Mouse (Mus musculus): ENCODE data around the gene Dab1.

Dab1 gene

DNA sequence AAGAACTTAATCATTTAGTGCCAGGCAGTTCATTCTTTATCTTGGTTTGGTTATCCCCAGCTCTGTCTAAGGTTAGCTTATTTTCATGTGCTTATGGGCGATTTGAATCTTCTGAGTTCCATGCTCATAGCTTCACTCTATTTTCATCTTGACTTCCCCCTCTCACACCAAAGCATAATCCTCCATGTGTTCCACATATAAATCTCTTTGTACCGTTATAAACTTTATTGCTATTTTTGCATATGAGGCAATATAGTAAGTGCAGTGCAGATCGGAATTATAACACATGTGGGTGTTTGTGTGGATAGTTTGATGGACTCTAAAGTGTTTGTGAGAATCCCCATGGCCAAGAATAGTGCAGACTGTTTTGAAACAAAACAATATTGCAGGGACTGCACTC lies 919.3 kb downstream of the Dab1 start:
- no peak for DNase-seq

DNA sequence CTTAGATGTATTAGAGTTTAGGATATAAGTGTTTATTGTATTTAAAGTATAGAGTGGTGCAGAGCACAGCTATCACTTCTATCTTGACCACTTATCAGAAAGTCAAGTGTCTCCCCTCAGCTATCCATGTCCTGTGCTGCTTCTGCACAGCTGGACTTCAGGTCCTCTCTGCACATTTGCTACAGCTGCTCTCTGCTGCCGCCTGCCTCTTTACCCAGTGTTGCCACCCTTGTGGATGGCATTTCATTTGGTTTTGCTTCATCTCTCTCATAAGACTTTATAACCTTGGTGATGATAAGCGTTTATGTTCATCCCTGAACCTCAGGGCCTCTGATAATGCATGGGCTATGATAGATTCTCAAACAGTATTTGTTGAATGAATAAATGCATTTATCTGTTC lies 919.9 kb downstream of the Dab1 start:
- DNase-seq, result no peak

DNA sequence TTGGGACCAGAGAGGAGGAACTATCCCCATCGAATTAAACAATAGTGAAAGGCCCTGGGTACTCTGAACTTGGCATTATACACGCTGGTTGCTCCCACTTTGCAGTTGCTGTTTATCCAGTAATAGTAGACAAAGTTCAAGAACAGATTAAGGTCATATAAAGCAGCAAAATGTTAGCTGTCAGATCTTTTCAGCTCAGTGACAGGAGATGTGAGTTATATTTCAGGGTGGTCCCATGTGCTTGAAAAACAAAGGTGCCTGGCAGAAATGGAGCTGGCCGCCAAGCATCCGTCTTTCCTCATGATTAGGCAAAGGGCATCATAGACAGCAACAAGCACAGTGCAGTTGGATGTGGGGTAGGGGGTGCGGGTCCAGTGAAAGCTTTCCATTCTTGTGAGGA lies 927.9 kb downstream of the Dab1 start:
- DNase-seq, result no peak

DNA sequence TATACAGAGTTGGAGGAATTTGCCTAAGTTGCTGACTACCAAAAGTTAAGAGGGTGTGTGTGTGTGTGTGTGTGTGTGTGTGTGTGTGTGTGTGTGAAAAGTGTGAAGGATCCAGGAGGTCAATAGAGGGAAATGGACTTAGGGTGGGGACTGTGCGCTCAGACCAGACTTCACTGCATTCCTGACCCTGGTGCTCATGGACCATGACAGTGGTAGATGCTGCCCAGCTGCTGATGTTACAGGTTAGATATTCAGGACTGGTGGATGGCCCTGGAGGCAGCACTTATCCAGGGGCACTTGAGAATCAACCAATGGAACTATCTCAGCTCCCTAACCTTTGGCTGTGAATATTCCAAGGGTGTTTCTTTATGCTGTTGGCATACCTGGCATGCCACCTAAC lies 929.1 kb downstream of the Dab1 start:
- no peak for DNase-seq

DNA sequence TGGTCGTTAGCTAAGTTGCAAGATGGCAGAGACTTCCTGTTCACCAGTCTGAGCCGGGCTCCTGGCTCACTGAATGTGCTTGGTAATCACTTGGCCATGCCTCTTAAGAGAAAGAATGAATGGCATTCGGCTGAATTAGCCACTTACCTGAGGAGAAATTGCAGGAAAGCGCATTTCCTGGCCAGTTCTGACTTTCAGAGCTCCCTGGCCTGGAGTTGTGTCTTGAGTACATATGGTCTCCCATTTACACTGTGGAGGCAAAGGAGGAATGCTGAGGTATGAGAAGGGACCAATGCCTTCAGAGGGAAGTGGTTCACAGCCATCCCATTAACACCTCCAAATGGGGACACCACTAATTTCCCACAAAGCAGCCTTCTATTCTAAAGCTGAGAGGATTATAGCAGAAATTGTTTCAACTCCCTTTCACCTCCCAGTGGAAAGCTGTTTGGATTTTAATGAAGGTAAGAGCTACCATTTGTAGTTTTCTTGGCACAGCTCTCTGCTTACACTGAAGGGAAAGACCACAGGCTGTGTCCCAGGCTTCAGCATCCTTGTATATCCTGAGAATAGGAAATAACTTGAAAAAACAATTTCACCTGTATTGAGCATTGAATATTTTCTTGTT lies 931.5 kb downstream of the Dab1 start:
- peak; percentile 8 for DNase-seq

DNA sequence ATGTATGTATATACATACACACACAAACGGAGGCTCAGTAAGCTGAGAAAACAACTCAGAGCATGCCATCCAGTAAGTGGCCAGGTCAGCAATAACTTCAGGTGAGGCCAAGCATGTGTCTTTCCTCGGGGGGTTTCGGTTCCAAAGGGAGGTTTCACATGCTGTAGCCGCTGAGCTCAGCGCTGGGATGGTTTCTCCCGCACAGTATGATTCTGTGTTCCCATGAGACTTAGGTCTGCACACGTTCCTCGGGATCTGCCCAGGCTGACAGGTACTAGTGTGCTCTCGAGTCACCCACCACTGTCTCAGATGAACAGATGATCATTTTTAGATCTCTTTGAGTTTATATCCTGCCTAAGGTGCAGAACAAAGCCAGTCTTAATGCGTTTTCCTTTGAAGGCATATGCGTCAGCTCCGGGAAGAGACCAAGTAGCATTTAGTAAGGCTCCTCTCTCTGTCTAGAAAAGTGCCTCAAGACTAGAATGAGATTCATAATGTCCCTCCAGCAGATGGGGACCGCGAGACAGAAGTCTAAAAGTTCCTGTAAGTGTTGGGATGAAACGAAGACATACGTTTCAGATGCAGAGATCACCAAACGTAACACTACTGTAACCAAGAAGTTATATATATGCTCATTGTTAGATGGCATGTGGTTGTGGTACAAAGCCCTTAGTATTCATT lies 932.4 kb downstream of the Dab1 start:
- DNase-seq, result no peak

DNA sequence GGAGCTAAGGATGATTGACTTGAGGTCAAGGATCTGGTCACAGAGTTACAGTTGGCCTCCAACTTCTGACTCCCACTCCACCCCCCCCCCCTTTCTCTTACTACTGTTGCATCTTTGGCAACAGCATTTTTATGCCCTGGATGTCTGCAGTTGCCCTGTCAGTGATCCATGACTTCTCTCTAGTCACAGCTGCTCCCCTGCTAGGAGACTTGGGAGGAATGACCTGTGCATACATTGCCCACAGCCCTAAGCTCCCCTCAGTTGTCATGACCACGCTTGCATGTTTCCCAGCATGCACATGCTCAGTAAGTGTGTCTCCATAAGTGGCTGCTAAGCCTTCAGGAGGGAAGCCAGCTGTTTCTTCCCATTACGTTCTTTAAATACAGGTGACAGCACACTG lies 936.2 kb downstream of the Dab1 start:
- DNase-seq, result peak; percentile 27

DNA sequence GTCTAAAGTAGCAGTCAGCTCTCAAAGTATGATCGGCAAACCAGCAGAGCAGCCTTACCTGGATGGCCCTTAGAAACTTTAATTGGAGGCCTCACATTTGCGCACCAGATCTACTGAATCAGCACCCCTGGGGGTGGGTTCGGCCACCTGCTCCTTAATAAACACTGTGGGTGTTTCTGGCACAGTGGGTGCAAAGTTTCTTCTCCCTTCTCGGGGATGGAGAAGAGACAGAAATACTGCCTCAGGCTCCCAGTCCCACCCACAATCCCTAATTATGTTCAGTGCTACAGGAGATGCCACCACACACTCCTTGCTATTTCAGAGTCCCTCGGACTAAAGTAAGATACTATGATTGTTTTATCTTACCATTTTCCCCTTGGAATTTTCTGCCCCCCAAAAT lies 944.4 kb downstream of the Dab1 start:
- no peak for DNase-seq

DNA sequence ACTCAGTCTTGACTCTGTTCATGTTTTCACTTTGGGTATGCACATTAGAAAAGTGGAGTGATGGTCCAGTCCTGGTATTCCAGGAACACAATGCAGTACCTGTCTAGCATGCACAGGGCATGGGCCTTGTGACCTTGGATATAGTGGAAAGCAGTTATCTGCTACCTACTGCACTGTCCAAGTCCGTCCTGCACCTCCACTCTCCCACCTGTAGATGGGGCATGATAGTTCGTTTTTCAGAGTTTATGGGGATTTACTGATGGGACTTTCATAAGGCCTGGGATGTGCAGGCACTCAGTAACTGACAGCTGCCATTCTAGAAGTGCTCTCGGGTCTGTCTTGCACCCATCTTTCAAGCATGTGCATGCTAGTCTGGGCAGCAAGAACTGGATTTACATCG lies 951.4 kb downstream of the Dab1 start:
- DNase-seq, result no peak

DNA sequence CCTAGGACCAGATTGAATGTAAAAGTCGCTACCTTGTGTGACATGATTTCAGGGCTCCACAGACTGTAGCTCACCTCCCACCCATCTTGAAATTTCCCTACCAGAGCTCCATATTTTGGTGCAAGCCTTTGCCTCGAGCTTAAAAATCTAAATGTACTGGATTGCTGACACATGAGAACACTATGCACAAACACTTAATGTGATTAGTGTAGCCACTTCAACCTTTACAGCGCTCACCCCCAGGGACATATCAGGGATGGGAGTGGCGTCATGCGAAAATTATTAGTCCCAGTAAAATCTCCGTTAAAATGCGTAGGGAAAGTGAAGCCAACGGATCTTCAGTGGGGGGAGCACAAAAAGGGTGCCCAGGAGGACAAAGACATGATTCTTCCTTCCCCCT lies 953.3 kb downstream of the Dab1 start:
- no peak for DNase-seq

DNA sequence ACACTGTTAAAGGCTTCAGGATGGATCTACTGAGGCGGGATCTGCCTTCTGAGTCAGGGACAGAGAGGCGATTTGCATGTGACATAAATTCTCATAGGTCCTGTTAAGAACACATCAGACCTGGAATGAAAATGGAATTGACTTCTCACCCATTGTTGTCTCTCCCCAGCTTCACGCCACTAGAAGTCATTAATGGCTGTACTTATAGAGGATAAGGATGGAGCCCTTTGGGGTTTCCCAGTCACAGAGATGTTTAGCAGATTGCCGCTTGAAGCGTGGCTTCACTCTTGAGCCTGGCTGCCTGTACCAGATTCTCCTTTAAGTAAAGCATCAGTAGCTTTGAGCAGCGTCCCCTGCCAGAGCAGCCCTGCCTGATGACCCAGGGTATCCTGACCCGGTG lies 954.3 kb downstream of the Dab1 start:
- DNase-seq, result no peak

DNA sequence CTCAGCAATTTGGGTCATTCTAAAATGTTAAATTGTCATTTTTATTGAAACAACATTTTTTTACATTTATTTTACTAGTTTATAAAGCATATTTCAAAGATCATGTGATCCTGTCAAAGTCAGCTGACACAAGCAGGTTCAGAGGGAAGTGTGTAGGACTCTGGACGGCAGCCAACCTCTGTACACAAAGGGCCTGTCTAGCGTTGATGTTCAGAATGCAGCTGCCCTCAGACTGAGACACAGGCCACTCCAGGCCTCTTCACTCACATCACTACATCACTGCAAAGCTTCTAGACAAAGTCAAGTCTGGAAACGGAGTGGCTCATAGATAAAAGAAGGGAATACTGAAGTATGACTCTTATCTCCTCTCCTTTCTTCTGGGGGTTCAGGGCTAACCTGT lies 959.2 kb downstream of the Dab1 start:
- DNase-seq, result peak; percentile 43

DNA sequence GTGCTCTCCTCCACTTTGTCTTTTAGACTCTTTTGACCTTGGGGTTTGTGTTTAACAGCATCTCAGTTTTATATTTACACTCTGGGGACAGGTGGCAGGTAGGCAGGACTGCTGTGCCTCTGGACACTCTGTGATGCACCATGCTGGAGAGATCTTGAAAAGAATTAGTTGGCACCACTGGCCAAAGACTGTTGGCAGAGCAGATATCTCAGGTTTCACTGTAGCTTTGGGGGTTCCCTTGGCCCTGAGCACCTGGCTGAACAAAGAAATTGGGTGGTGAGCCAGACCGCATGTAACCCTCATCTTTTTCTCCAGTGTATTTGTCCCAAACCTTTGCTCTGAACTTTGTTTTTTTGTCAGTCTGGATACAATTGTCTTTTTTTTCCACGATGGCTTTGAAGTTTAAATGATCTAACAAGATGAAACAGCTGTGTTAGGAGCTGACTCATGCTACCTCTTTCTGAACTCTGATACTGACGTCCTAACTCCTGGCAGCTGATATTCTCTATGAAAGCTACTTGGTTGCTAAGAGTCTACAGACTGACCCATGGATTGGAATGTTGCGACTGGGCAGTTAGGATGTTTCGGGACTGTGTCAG lies 960.9 kb downstream of the Dab1 start:
- no peak for DNase-seq

DNA sequence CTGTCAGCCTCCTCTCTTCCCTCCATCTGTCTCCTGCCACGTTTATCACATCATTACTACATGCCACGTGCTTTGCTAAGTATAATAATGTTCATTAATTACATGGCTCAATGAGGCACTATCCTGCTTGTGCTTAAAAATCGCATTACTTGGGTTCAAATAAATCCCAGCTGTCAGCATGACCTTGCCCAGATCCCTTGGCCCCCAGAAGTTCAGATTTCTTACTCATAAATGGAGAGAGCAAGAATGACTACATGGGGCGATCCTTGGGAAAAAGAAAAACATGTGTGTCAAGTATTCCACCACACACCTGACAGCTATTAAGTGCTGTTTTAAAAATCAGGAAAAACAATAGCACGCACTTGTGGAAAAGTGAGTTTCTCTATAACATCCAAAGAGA lies 963.6 kb downstream of the Dab1 start:
- no peak for DNase-seq

DNA sequence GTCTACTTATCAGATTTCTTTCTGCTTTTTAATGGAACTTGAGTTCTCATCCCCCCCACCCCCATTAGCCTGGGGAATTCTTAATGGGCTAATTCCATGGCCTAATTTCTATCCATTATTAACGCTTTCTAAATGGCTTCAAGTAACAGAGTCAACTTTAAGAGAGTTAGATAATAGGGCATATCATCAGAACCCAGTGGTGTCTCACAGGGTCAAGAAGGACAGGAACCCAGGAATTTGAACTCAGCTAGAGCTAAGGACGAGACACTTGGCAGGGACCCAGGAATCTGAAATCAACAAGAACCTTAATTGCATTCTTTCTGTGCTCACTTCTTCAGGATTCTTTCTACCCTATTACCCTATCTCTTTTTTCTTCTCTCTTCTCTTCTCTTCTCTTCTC lies 968.7 kb downstream of the Dab1 start:
- peak; percentile 4 for DNase-seq

DNA sequence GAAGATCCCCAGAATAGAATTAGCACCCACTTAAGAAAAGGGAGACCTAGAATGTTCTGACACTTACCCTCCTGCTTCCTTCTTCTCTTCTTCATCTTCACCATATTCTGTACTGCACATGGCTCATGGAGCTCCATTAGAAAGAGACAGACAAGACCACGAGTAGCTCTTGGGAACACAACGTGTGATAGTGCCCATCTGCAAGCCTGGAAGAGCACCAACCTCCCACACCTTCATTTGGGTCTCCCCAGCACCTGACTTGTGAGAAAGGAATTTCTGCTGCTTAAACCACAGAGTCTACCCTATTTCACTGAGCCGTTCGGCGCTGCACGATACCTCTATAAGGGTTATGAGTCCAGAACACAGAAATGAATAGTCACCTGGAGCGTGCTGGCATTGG lies 977.8 kb downstream of the Dab1 start:
- no peak for DNase-seq

DNA sequence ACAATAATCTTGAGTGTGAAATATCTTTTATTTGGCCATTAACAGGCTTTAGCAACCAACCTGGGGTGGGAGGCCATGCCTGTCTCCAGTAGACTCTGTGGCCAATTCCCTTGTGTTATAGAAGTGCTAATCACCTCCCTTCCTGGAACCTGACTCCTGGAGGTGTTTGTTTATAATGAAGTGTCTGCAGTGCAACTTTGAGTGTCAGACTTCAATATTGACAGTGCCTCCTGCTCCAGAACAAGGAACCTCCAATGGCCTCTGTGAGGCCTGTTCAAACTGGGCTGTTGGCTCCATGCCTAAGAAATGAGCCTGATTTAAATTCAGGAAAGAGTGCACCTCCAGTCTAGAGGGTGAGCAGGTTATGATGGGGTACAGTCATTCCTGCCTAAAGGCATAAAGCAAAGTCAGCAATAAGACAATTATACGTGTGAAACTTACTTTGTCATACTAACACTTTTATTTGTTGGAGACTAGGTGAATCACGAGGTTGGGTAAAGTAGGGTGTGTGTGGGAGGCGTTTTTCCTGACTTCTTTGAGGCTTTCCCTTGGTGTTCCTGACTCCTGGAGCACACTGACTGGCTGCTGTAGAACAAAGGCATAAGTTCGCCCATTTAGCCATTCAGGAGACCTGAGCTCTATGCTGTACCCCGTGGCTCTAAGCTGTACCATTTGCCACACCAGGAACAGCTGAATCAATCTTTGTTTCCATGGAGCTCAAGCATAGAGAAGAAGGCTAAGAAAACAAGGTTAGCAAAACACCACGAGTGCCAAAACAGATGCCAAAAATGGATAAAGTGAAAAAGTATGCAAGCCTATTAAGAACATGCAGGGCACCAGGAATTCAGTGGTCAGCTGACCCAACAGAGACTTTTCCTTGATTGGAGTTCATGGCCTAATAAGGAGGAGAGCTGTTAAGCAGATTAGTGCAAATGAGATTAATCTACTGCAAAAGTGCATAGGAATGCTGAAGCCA lies 978.6 kb downstream of the Dab1 start:
- peak; percentile 3 for DNase-seq

DNA sequence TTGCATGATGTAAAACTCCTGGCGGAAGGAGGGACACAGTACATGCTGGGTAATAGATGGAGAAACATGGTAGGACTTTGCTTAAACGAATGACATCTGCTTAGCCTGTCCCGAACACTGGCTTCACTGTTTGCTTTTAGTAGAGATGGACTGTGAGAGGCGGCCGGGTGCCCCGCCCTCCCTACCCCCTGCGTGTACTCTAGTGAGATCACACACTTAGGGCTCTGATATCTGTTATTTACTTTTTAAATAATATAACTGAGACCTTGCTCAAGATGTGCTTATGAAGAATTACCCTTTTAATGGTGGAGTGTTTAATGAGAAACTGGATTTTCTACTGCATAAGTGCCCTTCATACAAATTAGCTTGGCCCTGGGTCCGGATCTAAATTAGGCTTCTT lies 983.6 kb downstream of the Dab1 start:
- no peak for DNase-seq

DNA sequence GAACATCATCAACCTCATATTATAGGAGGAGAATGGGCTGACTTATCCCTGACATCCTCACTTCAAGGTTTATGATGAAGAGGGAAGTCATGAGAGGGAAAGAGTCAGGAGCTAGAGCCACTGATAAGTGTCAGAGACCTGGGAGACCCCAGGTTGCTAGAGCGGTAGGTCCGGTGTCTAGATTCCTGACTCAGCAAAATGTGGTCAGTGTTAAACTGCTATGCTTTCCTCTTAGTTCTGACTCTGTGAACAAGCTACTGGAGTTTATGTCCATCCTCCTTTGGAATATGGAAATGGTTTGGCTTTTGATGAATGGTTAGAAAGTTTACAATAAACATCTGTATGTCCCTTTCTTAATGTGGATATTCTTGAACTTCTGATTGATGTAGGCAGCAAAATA lies 985.1 kb downstream of the Dab1 start:
- DNase-seq, result no peak

DNA sequence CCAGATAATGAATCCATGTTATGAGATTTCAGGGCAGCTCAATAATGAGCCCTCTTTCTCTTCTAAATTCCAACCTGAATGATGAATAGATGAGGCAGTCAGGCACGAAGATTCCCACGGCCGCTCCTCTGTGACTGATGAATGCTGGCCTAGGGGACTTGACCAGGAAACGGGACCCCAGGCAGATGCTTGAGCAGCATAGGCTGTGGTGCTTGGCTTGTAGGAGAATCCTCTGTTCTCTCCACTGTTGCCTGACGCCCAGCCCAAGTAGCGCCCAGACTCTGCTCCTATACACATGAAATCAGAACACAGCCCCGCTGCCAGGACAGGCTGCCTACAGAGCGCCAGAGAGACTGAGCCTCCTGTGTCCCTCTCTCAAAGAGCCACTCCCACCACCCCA lies 987.7 kb downstream of the Dab1 start:
- no peak for DNase-seq

DNA sequence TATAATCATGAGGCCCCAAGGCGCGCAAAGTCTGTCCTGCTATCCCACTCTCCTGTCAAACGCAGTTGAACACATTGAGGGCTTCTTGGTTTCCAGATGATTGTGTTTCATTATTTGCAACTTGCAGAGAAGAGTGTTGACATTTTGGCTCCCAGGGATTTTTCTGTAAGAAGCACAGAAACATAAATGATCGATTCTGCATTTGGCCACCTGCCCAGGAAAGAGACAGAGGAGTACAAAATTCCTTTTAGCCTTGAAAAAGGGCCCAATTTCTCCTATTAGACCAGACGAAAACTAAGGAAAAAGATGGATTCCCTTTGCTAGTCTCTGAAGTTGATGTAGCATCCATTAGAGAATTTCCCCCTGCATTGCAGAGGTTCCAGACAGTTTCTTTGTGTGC lies 988.5 kb downstream of the Dab1 start:
- no peak for DNase-seq

DNA sequence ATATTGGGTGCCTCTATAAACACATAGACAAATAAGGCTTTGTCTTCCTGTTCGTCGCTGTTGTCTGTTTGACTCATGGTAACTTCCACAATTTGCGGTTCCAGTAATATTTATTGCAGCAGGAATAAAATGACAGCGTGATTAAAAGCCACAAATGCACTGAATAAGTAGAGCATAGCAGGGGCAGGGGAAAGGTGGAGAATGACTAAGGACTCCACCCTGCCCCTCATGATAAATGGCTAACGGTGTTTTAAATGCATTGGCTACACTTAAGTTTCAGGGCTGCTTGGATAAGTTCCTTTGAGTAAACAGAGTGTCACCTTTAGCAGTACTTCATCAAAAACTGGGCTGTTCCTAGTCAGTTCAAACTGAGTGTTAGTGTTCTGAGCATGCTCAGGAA lies 1000.3 kb downstream of the Dab1 start:
- no peak for DNase-seq

DNA sequence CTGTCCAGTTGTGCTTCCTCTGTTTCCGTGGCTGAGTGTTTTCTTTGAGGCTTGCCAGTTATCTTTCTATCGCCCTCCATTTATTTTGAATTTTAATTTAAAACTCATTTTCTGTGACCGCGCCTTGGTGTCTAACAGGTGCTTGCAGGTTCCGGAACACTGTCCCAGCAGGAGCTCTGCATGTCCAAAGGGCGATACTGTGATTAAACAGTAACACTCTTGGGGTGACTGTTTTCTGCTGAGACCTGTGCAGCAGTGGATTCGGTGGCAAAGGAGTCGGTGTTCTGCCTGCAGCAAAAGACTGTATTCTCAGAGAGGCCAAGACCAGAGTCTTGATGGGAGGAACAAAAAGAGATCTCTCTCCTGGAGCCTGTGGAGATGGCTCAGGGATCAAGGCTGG lies 1006.2 kb downstream of the Dab1 start:
- peak; percentile 52 for DNase-seq

DNA sequence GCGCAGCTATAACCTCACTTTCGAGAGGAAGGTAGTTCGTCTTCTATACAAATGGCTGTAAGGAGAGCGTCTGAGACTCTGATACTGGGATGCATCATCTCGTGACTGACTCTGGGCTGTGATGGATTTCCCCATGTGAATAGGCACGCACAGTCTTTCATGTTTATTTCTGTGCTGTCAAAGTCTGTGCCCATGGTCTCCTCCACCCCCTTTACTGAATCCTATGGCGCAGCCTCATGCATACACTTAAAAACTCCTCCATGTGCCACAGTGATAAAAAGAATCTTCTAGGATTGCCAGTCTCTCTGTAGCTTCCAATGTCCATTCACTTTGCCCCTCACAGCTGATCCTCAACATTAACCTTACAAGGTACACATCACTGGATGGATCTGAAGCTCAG lies 1009.5 kb downstream of the Dab1 start:
- DNase-seq, result no peak
